Mouse (Mus musculus) MEL (cell line): ENCODE results near the gene Nkx2-3.

Source experiments
- CHD1 ChIP-seq: IDR thresholded peaks from 2 replicates; pipeline ENCODE4 v1.6.1; 2012; ENCODE audit warnings: low read depth, mild to moderate bottlenecking, inconsistent platforms, low read length, improper control_type of control experiment
- CTCF ChIP-seq, 3 experiments: IDR thresholded peaks in 2 of 3; conservative IDR thresholded peaks in 1 of 3; 2 replicates each; pipeline ENCODE4 v1.5.1; 2011 to 2012; ENCODE audit warnings: low read length in 3 of 3, low read depth in 2 of 3, mild to moderate bottlenecking in 2 of 3, improper control_type of control experiment in 1 of 3, inconsistent platforms in 1 of 3, mixed read lengths in 1 of 3, moderate library complexity in 1 of 3; ENCODE audit not compliant: control insufficient read depth in 1 of 3, insufficient read depth in 1 of 3, poor library complexity in 1 of 3, severe bottlenecking in 1 of 3
- GATA1 ChIP-seq: IDR thresholded peaks from 2 replicates; pipeline ENCODE4 v1.6.1; 2011; ENCODE audit warnings: low read depth, low read length, improper control_type of control experiment
- MAX ChIP-seq: IDR thresholded peaks from 2 replicates; pipeline ENCODE4 v1.6.1; 2011; ENCODE audit warnings: low read length, improper control_type of control experiment
- MYC ChIP-seq: IDR thresholded peaks from 2 replicates; pipeline ENCODE4 v1.6.1; 2011; ENCODE audit warnings: low read depth, mild to moderate bottlenecking, low read length, improper control_type of control experiment, moderate library complexity
- POLR2A ChIP-seq, 2 experiments: IDR thresholded peaks; 2 replicates each; pipeline ENCODE4 v1.6.1; 2011 to 2012; ENCODE audit warnings: low read length in 2 of 2, mild to moderate bottlenecking in 2 of 2, control low read depth in 1 of 2, improper control_type of control experiment in 1 of 2, low read depth in 1 of 2, moderate library complexity in 1 of 2; ENCODE audit not compliant: control insufficient read depth in 1 of 2, insufficient read depth in 1 of 2, poor library complexity in 1 of 2
- SMC3 ChIP-seq: IDR thresholded peaks from 2 replicates; pipeline ENCODE4 v1.6.1; 2011; ENCODE audit warnings: low read depth, low read length, improper control_type of control experiment

DNA sequence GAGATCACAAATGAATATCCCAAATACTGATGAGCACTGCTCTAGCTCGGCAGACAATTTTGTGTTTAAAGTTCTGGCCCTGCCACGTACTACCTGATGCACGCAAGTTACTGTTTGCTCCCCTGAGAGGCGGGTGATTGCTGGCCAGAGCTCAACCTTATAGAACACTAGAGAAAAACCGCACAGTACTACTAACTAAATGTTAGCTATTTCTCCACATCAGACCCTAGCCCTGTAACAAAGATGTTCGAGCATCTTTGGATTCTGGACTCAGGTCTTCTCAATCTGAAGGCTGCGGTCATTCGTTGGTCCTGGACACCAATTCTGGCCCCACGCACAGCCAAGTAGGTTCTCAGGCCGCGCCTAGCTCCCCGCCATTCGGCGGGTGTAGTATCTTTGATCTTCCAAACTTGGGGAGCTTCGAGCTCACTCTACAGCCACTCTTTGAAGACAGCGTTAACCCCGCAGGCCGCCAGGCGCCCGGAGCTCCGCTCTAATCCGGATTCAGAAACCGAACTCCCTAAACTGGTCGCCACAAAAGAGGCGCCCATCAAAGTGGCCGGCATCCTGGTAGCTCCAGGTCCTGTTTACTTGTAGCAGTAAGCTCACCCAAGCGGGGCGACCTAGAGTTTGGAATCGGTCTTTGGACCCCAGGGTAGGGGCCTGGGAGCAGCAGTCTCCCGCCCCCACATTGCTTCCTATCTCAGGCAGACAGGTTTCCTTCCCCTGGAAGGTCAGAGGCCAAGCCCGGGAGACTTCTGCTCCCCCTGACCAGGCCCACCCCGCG is 11.4 kb upstream of the Nkx2-3 start:
- TF ChIP-seq CHD1 (no peak), POLR2A (IDR thresholded peaks at IDR 0.05; ENCODE audit: control insufficient read depth in 1 of 2, insufficient read depth in 1 of 2, low read depth in 1 of 2, low read length in 2 of 2, poor library complexity in 1 of 2) (no peak), CTCF (IDR thresholded peaks at IDR 0.05 in 2 of 3, conservative IDR thresholded peaks at IDR 0.05 in 1 of 3; ENCODE audit: control insufficient read depth in 1 of 3, insufficient read depth in 1 of 3, low read depth in 2 of 3, low read length in 3 of 3, poor library complexity in 1 of 3, severe bottlenecking in 1 of 3) (no peak), GATA1 (no peak), MAX (no peak), MYC (no peak), SMC3 (no peak)
